Mouse (Mus musculus) hindbrain, embryonic 15.5 days (tissue): ENCODE data around the gene Ugt1a5. TPM values are rescaled to one million over a fixed set of nuclear protein-coding genes. Genes with fewer than 3 reads are reported as not detected.

Source experiments
- ATAC-seq: fragments of 200-750 bp; cut with Nextera tagmentation; 2 replicates; pipeline ENCODE4 v1.8.0; 2017; ENCODE audit warnings: low read depth, moderate number of reproducible peaks, moderate TSS enrichment; ENCODE audit not compliant: low FRiP score
- H3K27ac ChIP-seq: fragments of 300-500 bp; sonication (generic); replicated peaks from 2 replicates; pipeline ENCODE4 v1.5.1; 2015; ENCODE audit warnings: mild to moderate bottlenecking, inconsistent platforms
- H3K27me3 ChIP-seq: fragments of 300-500 bp; sonication (generic); 2 replicates; pipeline ENCODE4 v1.6.1; 2015; ENCODE audit warnings: control low read depth, inconsistent platforms
- H3K36me3 ChIP-seq: fragments of 300-500 bp; sonication (generic); 2 replicates; pipeline ENCODE4 v1.6.1; 2015; ENCODE audit warnings: control low read depth, inconsistent platforms
- H3K4me1 ChIP-seq: fragments of 300-500 bp; sonication (generic); replicated peaks from 2 replicates; pipeline ENCODE4 v1.6.1; 2015; ENCODE audit warnings: control low read depth, inconsistent platforms
- H3K4me2 ChIP-seq: fragments of 300-500 bp; sonication (generic); 2 replicates; pipeline ENCODE4 v1.6.1; 2015; ENCODE audit warnings: moderate library complexity, mild to moderate bottlenecking, inconsistent platforms
- H3K4me3 ChIP-seq: fragments of 300-500 bp; sonication (generic); 2 replicates; pipeline ENCODE4 v1.5.1; 2015; ENCODE audit warnings: mild to moderate bottlenecking, inconsistent platforms
- H3K9ac ChIP-seq: fragments of 300-500 bp; sonication (generic); 2 replicates; pipeline ENCODE4 v1.6.1; 2015; ENCODE audit warnings: inconsistent platforms
- H3K9me3 ChIP-seq: fragments of 300-500 bp; sonication (generic); 2 replicates; pipeline ENCODE4 v1.6.1; 2016; ENCODE audit warnings: control low read depth, inconsistent platforms
- WGBS: fragments of 180-500 bp; shearing (Covaris S2); methylation state at CpG from one replicate; pipeline ENCODE4 v1.1.7; 2015; 5-methylcytosine and 5-hydroxymethylcytosine counted together
- polyA plus RNA-seq: library from polyadenylated mRNA; unstranded; fragments of >200 nt; fragmentation: Nextera tagmentation; extraction: Ambion mirVana; gene quantifications from 2 replicates; pipeline ENCODE4 v1.2.1, GENCODE M21; 2015

Gene Ugt1a5
- polyA plus RNA-seq, 1 experiment from 2014 or later = not detected

GRCm38 (mm10) chr1:88205294-88205922, 39.6 kb downstream of the Ugt1a5 start, which contains the start of gene Dnajb3:
Gene Dnajb3 (minus strand): TSS chr1:88205782.
- Histone ChIP-seq H3K9ac (peak within 1 kb of the TSS; percentile 55), H3K4me2 (peak within 1 kb of the TSS; percentile 77), H3K36me3 (peaks cover 8% of the 10 kb centered on the region; the same call in 1 of the 2 replicates), H3K4me3 (peak within 1 kb of the TSS; percentile 46), H3K27ac (peak within 1 kb of the TSS; percentile 57; the same call in 1 of the 2 replicates), H3K9me3 (0 out of 2 replicates have a peak, but pooled peaks cover 8% of the 10 kb centered on the region), H3K4me1 (peaks cover 8% of the 10 kb centered on the region), H3K27me3 (no peaks in the 10 kb centered on the region)
- peak; percentile 100 for ATAC-seq
- WGBS = 6% methylated on average over 62 of the region's 62 CpGs

GRCm38 (mm10) chr1:88206843-88207479, 41.1 kb downstream of the Ugt1a5 start:
- peaks cover 8% of the 10 kb centered on the region; the same call in 1 of the 2 replicates for H3K36me3 ChIP-seq
- no peak overlapping the region for H3K9ac ChIP-seq
- H3K27ac ChIP-seq = no peak overlapping the region
- peaks cover 8% of the 10 kb centered on the region for H3K4me1 ChIP-seq
- peaks cover 15% of the 10 kb centered on the region for H3K9me3 ChIP-seq
- 84% methylated on average over 2 of the region's 2 CpGs for WGBS
- ATAC-seq = no peak
- no peaks in the 10 kb centered on the region for H3K27me3 ChIP-seq
- H3K4me3 ChIP-seq = no peak overlapping the region
- no peak overlapping the region for H3K4me2 ChIP-seq

DNA sequence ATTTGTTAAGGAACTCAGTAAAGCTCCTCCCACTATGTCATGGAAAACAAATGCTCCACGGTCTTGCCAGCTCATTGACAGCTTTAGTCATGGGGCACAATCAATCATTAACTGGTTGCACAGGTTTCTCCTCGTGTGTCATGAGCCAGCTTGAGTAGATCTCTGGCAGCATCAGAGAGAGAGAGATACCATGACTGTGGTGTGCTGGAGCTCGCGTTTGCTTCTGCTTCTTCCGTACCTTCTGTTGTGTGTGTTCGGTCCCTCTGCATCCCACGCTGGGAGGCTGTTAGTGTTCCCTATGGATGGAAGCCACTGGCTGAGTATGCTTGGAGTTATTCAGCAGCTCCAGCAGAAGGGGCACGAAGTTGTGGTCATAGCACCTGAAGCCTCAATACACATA, 46.0 kb downstream of the Ugt1a5 start, which contains the start of gene Ugt1a1:
Ugt1a1 (plus strand) TSS at position 148 of the 400 bp plus-strand sequence.
- Histone ChIP-seq H3K27me3 (no peaks in the 10 kb centered on the region), H3K9me3 (peaks cover 52% of the 10 kb centered on the region), H3K9ac (no peak within 1 kb of the TSS), H3K4me1 (no peaks in the 10 kb centered on the region), H3K4me3 (no peak within 1 kb of the TSS), H3K4me2 (no peak within 1 kb of the TSS), H3K36me3 (no peaks in the 10 kb centered on the region), H3K27ac (no peak within 1 kb of the TSS)
- ATAC-seq = peak; percentile 31; the same call in 1 of the 2 replicates
- 69% methylated on average over 8 of the region's 8 CpGs for WGBS

GRCm38 (mm10) chr1:88212341-88213045, 46.7 kb downstream of the Ugt1a5 start:
- no peak overlapping the region for H3K9ac ChIP-seq
- 63% methylated on average over 8 of the region's 8 CpGs for WGBS
- H3K36me3 ChIP-seq = no peaks in the 10 kb centered on the region
- H3K4me1 ChIP-seq = no peaks in the 10 kb centered on the region
- no peaks in the 10 kb centered on the region for H3K27me3 ChIP-seq
- ATAC-seq = 0 out of 2 replicates have a peak, but pooled peaks have one; percentile 12
- H3K4me3 ChIP-seq = no peak overlapping the region
- peaks cover 59% of the 10 kb centered on the region for H3K9me3 ChIP-seq
- H3K4me2 ChIP-seq = no peak overlapping the region
- H3K27ac ChIP-seq = no peak overlapping the region

- H3K27me3 ChIP-seq = no peaks in the 10 kb centered on the region
- H3K36me3 ChIP-seq = no peaks in the 10 kb centered on the region
- no peaks in the 10 kb centered on the region for H3K4me1 ChIP-seq
- 73% methylated on average over 1 of the region's 1 CpGs for WGBS
- H3K4me2 ChIP-seq = no peak overlapping the region
- ATAC-seq = no peak
- peaks cover 62% of the 10 kb centered on the region for H3K9me3 ChIP-seq
- H3K9ac ChIP-seq = no peak overlapping the region
- H3K27ac ChIP-seq = no peak overlapping the region
- H3K4me3 ChIP-seq = no peak overlapping the region
Measured at GRCm38 (mm10) chr1:88213061-88213460, 47.2 kb downstream of the Ugt1a5 start.

GRCm38 (mm10) chr1:88213766-88214461, 48.1 kb downstream of the Ugt1a5 start:
- no peak overlapping the region for H3K4me3 ChIP-seq
- no peaks in the 10 kb centered on the region for H3K27me3 ChIP-seq
- H3K4me1 ChIP-seq = no peaks in the 10 kb centered on the region
- WGBS = 85% methylated on average over 2 of the region's 2 CpGs
- no peak for ATAC-seq
- peaks cover 62% of the 10 kb centered on the region for H3K9me3 ChIP-seq
- no peak overlapping the region for H3K27ac ChIP-seq
- no peak overlapping the region for H3K9ac ChIP-seq
- no peak overlapping the region for H3K4me2 ChIP-seq
- H3K36me3 ChIP-seq = no peaks in the 10 kb centered on the region

- H3K36me3 ChIP-seq = no peaks in the 10 kb centered on the region
- H3K27ac ChIP-seq = no peak overlapping the region
- H3K27me3 ChIP-seq = no peaks in the 10 kb centered on the region
- no peak overlapping the region for H3K9ac ChIP-seq
- 87% methylated on average over 2 of the region's 2 CpGs for WGBS
- peaks cover 62% of the 10 kb centered on the region for H3K9me3 ChIP-seq
- ATAC-seq = no peak
- H3K4me2 ChIP-seq = no peak overlapping the region
- H3K4me1 ChIP-seq = no peaks in the 10 kb centered on the region
- no peak overlapping the region for H3K4me3 ChIP-seq
Measured at GRCm38 (mm10) chr1:88214462-88214952, 48.7 kb downstream of the Ugt1a5 start.

GRCm38 (mm10) chr1:88215466-88216380, 49.9 kb downstream of the Ugt1a5 start:
- Histone ChIP-seq H3K9ac (no peak overlapping the region), H3K27me3 (no peaks in the 10 kb centered on the region), H3K4me3 (no peak overlapping the region), H3K4me1 (no peaks in the 10 kb centered on the region), H3K4me2 (no peak overlapping the region), H3K27ac (no peak overlapping the region), H3K9me3 (peaks cover 62% of the 10 kb centered on the region), H3K36me3 (no peaks in the 10 kb centered on the region)
- ATAC-seq = no peak
- WGBS = 73% methylated on average over 10 of the region's 10 CpGs

DNA sequence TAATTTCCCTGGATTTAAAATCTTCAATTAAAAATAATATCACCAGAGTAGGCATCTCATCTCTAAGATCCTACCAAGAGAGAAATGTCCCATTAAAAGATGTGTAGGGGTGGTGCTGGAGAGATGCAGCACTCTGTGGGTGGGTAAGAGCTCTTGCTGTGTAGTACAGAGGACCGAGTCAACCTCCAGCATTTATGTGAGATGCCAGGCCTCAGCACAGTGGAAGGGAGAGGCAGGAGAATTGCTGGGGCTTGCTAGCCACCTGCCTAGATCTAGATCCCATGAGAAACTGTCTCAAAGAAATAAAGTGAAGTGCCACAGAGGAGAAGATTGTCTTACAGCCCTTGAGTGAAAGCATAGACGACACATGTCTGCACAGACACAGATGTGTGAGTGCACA, 50.7 kb downstream of the Ugt1a5 start:
- Histone ChIP-seq H3K9ac (no peak overlapping the region), H3K27me3 (no peaks in the 10 kb centered on the region), H3K36me3 (no peaks in the 10 kb centered on the region), H3K27ac (no peak overlapping the region), H3K9me3 (peaks cover 58% of the 10 kb centered on the region), H3K4me3 (no peak overlapping the region), H3K4me2 (no peak overlapping the region), H3K4me1 (no peaks in the 10 kb centered on the region)
- WGBS = 60% methylated on average over 2 of the region's 2 CpGs
- no peak for ATAC-seq

- H3K9me3 ChIP-seq = peaks cover 55% of the 10 kb centered on the region
- no peaks in the 10 kb centered on the region for H3K36me3 ChIP-seq
- no peak overlapping the region for H3K4me2 ChIP-seq
- H3K27me3 ChIP-seq = no peaks in the 10 kb centered on the region
- no peaks in the 10 kb centered on the region for H3K4me1 ChIP-seq
- H3K4me3 ChIP-seq = no peak overlapping the region
- ATAC-seq = no peak
- WGBS = 61% methylated on average over 2 of the region's 2 CpGs
- H3K27ac ChIP-seq = no peak overlapping the region
- H3K9ac ChIP-seq = no peak overlapping the region
Measured at GRCm38 (mm10) chr1:88217144-88217543, 51.3 kb downstream of the Ugt1a5 start.

DNA sequence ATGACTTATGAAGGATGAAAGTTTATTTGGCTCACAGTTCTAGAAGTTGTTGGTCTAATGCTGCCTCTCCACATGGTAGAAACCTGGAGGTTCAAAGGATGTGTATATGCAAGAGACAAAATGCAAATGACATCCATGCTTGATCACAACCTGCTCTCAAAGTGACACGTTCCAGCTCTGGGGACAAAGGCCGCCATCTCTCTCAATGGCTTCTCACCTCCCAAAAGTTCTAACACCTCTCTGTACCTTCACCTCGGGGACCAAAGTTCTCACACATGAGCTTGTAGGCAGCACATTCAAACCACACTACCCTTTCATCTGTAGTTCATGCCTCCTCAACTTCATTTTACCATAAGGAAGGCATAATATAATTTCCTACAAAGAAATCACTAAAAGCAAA, 51.8 kb downstream of the Ugt1a5 start:
- Histone ChIP-seq H3K4me2 (no peak overlapping the region), H3K9ac (no peak overlapping the region), H3K4me1 (no peaks in the 10 kb centered on the region), H3K27me3 (no peaks in the 10 kb centered on the region), H3K4me3 (no peak overlapping the region), H3K27ac (no peak overlapping the region), H3K36me3 (no peaks in the 10 kb centered on the region), H3K9me3 (peaks cover 53% of the 10 kb centered on the region)
- no peak for ATAC-seq
- 37% methylated on average over 3 of the region's 3 CpGs for WGBS
